Mouse (Mus musculus) liver, embryonic 16.5 days (tissue): Measurements from ENCODE around the gene Reck. TPM values are rescaled to one million over a fixed set of nuclear protein-coding genes. Genes with fewer than 3 reads are reported as not detected.

Experiments
- ATAC-seq: fragments of 200-750 bp; cut with Nextera tagmentation; 2 replicates; pipeline ENCODE4 v1.8.0; 2017; ENCODE audit warnings: low read depth, mild to moderate bottlenecking, moderate number of reproducible peaks, moderate library complexity
- H3K27ac ChIP-seq: fragments of 300-500 bp; sonication (generic); 2 replicates; pipeline ENCODE4 v1.5.1; 2014; ENCODE audit warnings: mild to moderate bottlenecking, low read length
- H3K27me3 ChIP-seq: fragments of 300-500 bp; sonication (generic); 2 replicates; pipeline ENCODE4 v1.6.1; 2014; ENCODE audit warnings: low read depth, low read length, mixed read lengths; ENCODE audit not compliant: control insufficient read depth, insufficient read depth
- H3K36me3 ChIP-seq: fragments of 300-500 bp; sonication (generic); 2 replicates; pipeline ENCODE4 v1.6.1; 2014; ENCODE audit warnings: mild to moderate bottlenecking; ENCODE audit not compliant: control insufficient read depth, insufficient read depth
- H3K4me1 ChIP-seq: fragments of 300-500 bp; sonication (generic); 2 replicates; pipeline ENCODE4 v1.6.1; 2014; ENCODE audit warnings: low read depth, low read length, mixed read lengths; ENCODE audit not compliant: control insufficient read depth
- H3K4me2 ChIP-seq: fragments of 300-500 bp; sonication (generic); 2 replicates; pipeline ENCODE4 v1.6.1; 2014; ENCODE audit warnings: low read depth, low read length, mixed read lengths
- H3K4me3 ChIP-seq: fragments of 300-500 bp; sonication (generic); 2 replicates; pipeline ENCODE4 v1.5.1; 2014; ENCODE audit warnings: low read depth, mild to moderate bottlenecking, low read length
- H3K9ac ChIP-seq: fragments of 300-500 bp; sonication (generic); 2 replicates; pipeline ENCODE4 v1.6.1; 2014; ENCODE audit warnings: low read depth, low read length
- H3K9me3 ChIP-seq: fragments of 300-500 bp; sonication (generic); replicated peaks from 2 replicates; pipeline ENCODE4 v1.6.1; 2016; ENCODE audit warnings: low read length; ENCODE audit not compliant: control insufficient read depth
- WGBS: fragments of 180-500 bp; shearing (Covaris S2); extraction: QIAGEN DNeasy Blood & Tissue Kit; methylation state at CpG from one replicate; pipeline ENCODE4 v1.1.7; 2014; ENCODE audit not compliant: insufficient replicate concordance; 5-methylcytosine and 5-hydroxymethylcytosine counted together
- polyA plus RNA-seq: library from polyadenylated mRNA; unstranded; fragments of >200 nt; fragmentation: Nextera tagmentation; extraction: Ambion mirVana; gene quantifications from 2 replicates; pipeline ENCODE4 v1.2.1, GENCODE M21; 2015

Reck gene
- polyA plus RNA-seq, 1 experiment from 2014 or later: 2.1 TPM

GRCm38 (mm10) chr4:43884196-43884595, 8.9 kb downstream of the Reck start:
- ATAC-seq: no peak
- Histone ChIP-seq H3K27me3 (no peaks in the 10 kb centered on the region), H3K4me3 (no peak overlapping the region), H3K4me2 (no peak overlapping the region), H3K27ac (no peak overlapping the region), H3K9me3 (no peaks in the 10 kb centered on the region), H3K4me1 (no peaks in the 10 kb centered on the region), H3K36me3 (no peaks in the 10 kb centered on the region), H3K9ac (no peak overlapping the region)
- 43% methylated on average over 4 of the region's 4 CpGs for WGBS

GRCm38 (mm10) chr4:43891247-43891646, 15.9 kb downstream of the Reck start:
- 45% methylated on average over 3 of the region's 3 CpGs for WGBS
- no peak overlapping the region for H3K27ac ChIP-seq

GRCm38 (mm10) chr4:43897209-43897608, 21.9 kb downstream of the Reck start:
- Histone ChIP-seq H3K9ac (no peak overlapping the region), H3K4me3 (no peak overlapping the region), H3K9me3 (no peaks in the 10 kb centered on the region), H3K36me3 (no peaks in the 10 kb centered on the region), H3K27ac (no peak overlapping the region), H3K27me3 (no peaks in the 10 kb centered on the region), H3K4me1 (no peaks in the 10 kb centered on the region), H3K4me2 (no peak overlapping the region)
- ATAC-seq: no peak

More at GRCm38 (mm10) chr4:43891247-43891646, 15.9 kb downstream of the Reck start:
- Histone ChIP-seq H3K4me1 (no peaks in the 10 kb centered on the region), H3K9ac (no peak overlapping the region), H3K4me2 (no peak overlapping the region), H3K4me3 (no peak overlapping the region), H3K27me3 (no peaks in the 10 kb centered on the region), H3K9me3 (no peaks in the 10 kb centered on the region), H3K36me3 (no peaks in the 10 kb centered on the region)
- no peak for ATAC-seq

GRCm38 (mm10) chr4:43899197-43899596, 23.9 kb downstream of the Reck start:
- no peak overlapping the region for H3K27ac ChIP-seq
- H3K4me2 ChIP-seq: no peak overlapping the region
- H3K27me3 ChIP-seq: no peaks in the 10 kb centered on the region
- H3K4me3 ChIP-seq: no peak overlapping the region
- 17% methylated on average over 8 of the region's 8 CpGs for WGBS
- H3K9me3 ChIP-seq: no peaks in the 10 kb centered on the region
- no peak overlapping the region for H3K9ac ChIP-seq
- no peaks in the 10 kb centered on the region for H3K4me1 ChIP-seq
- no peaks in the 10 kb centered on the region for H3K36me3 ChIP-seq
- ATAC-seq: no peak

- Histone ChIP-seq H3K4me1 (no peaks in the 10 kb centered on the region), H3K9me3 (no peaks in the 10 kb centered on the region), H3K4me2 (no peak overlapping the region), H3K4me3 (no peak overlapping the region), H3K36me3 (no peaks in the 10 kb centered on the region), H3K27ac (no peak overlapping the region), H3K9ac (no peak overlapping the region), H3K27me3 (no peaks in the 10 kb centered on the region)
- no peak for ATAC-seq
- 20% methylated on average over 7 of the region's 7 CpGs for WGBS
Observed at GRCm38 (mm10) chr4:43903690-43904089, 28.4 kb downstream of the Reck start.

GRCm38 (mm10) chr4:43906443-43906842, 31.1 kb downstream of the Reck start:
- H3K4me1 ChIP-seq: no peaks in the 10 kb centered on the region
- H3K27me3 ChIP-seq: no peaks in the 10 kb centered on the region
- no peak overlapping the region for H3K4me2 ChIP-seq
- H3K9ac ChIP-seq: no peak overlapping the region
- 21% methylated on average over 6 of the region's 6 CpGs for WGBS
- H3K4me3 ChIP-seq: no peak overlapping the region
- H3K36me3 ChIP-seq: no peaks in the 10 kb centered on the region
- ATAC-seq: no peak
- H3K9me3 ChIP-seq: no peaks in the 10 kb centered on the region
- no peak overlapping the region for H3K27ac ChIP-seq

- H3K27ac ChIP-seq: no peak overlapping the region
- no peak overlapping the region for H3K4me3 ChIP-seq
- H3K36me3 ChIP-seq: no peaks in the 10 kb centered on the region
- H3K9ac ChIP-seq: no peak overlapping the region
- no peaks in the 10 kb centered on the region for H3K4me1 ChIP-seq
- no peak overlapping the region for H3K4me2 ChIP-seq
- H3K9me3 ChIP-seq: no peaks in the 10 kb centered on the region
- 83% methylated on average over 5 of the region's 5 CpGs for WGBS
- H3K27me3 ChIP-seq: no peaks in the 10 kb centered on the region
- ATAC-seq: no peak
Observed at GRCm38 (mm10) chr4:43918221-43918620, 42.9 kb downstream of the Reck start.

- H3K27me3 ChIP-seq: no peaks in the 10 kb centered on the region
Observed at GRCm38 (mm10) chr4:43920602-43921001, 45.3 kb downstream of the Reck start.

GRCm38 (mm10) chr4:43925125-43925524, 49.8 kb downstream of the Reck start:
- ATAC-seq: no peak
- H3K9me3 ChIP-seq: no peaks in the 10 kb centered on the region
- H3K27ac ChIP-seq: no peak overlapping the region
- WGBS: 68% methylated on average over 6 of the region's 6 CpGs
- H3K9ac ChIP-seq: no peak overlapping the region
- H3K4me1 ChIP-seq: no peaks in the 10 kb centered on the region; the same call in 1 of the 2 replicates
- H3K4me3 ChIP-seq: no peak overlapping the region
- no peak overlapping the region for H3K4me2 ChIP-seq
- H3K36me3 ChIP-seq: no peaks in the 10 kb centered on the region
- no peaks in the 10 kb centered on the region for H3K27me3 ChIP-seq

More at GRCm38 (mm10) chr4:43920602-43921001, 45.3 kb downstream of the Reck start:
- H3K36me3 ChIP-seq: no peaks in the 10 kb centered on the region
- no peaks in the 10 kb centered on the region for H3K9me3 ChIP-seq
- H3K9ac ChIP-seq: no peak overlapping the region
- H3K4me1 ChIP-seq: no peaks in the 10 kb centered on the region
- no peak overlapping the region for H3K4me3 ChIP-seq
- H3K4me2 ChIP-seq: no peak overlapping the region
- WGBS: 66% methylated on average over 1 of the region's 1 CpGs
- no peak for ATAC-seq
- H3K27ac ChIP-seq: no peak overlapping the region
